ENCODE assay signal across 8 mouse cellular contexts in the genomic region with DNA sequence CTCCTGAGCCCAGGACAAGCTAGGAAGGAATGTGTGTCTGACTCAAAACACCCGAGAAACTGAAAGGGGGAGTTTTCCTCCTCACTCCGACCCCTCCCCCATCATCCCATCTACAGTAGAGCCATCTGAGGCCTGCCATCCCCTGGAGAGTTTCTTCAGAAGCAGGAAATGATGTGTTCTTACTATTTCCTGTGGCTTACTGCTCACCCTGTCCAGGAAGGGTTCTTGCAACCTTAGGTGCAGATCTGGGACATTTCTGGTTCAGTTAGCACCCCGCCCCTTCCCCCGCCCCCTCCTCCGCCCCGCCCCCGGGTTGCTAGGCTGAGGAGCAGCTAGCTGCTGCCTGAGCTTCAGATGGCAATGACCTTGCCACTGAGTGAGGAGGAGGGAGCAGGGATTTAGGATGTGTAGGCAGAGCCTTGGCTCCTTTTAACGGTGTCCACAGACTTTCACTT. TPM values are rescaled to one million over a fixed set of nuclear protein-coding genes. Genes with fewer than 3 reads are reported as not detected.
DNase-seq lines count a peak whose midpoint lies in the region; ATAC-seq and TF ChIP-seq lines count a peak whose summit lies in the region.

No protein-coding gene starts in this region.

- no peaks in the 10 kb centered on the region for H3K27me3 ChIP-seq in hindbrain, embryonic 12.5 days

- peaks cover 4% of the 10 kb centered on the region; the same call in 1 of the 2 replicates for H3K4me1 ChIP-seq in lung, adult 2 months (ENCODE audit: control insufficient read depth, insufficient read depth, low read length)
- H3K4me1 ChIP-seq in hindbrain, embryonic 12.5 days, result peaks cover 47% of the 10 kb centered on the region

- H3K9me3 ChIP-seq in hindbrain, embryonic 12.5 days (replicated peaks), result no peaks in the 10 kb centered on the region

- peak; percentile 35 to 55 for DNase-seq in lung, adult 18-20 months
- DNase-seq in lung, adult 2 months, result no peak
- peak; percentile 80 for DNase-seq in embryo, embryonic 9.5 days (ENCODE audit: extremely low spot score)
- DNase-seq in liver, result peak; percentile 84
- peak; percentile 84 for DNase-seq in naive thymus-derived CD4-positive, alpha-beta T cell, adult 2 months (ENCODE audit: low read depth)
- no peak for DNase-seq in cerebellum, adult 8-10 months
- DNase-seq in left cerebral cortex, adult 9 months (ENCODE audit: low spot score in 2 of 2), result no peak

- no peak overlapping the region for H3K4me3 ChIP-seq in lung, adult 2 months (replicated peaks; ENCODE audit: extremely low read depth, low read depth, low read length)
- H3K4me3 ChIP-seq in hindbrain, embryonic 12.5 days, result no peak overlapping the region

- peak overlapping the region; percentile 68; the same call in 1 of the 2 replicates for H3K27ac ChIP-seq in hindbrain, embryonic 12.5 days

- H3K9ac ChIP-seq in hindbrain, embryonic 12.5 days, result no peak overlapping the region

- WGBS in lung, adult 2 months, result 2% methylated on average over 8 of the region's 8 CpGs
- 5% methylated on average over 8 of the region's 8 CpGs for WGBS in hindbrain, embryonic 12.5 days

- no peak for TF ChIP-seq POLR2A in lung, adult 2 months (IDR thresholded peaks at IDR 0.05; ENCODE audit: borderline replicate concordance, extremely low read depth, low read depth, low read length)

- peak overlapping the region; percentile 27 for H3K4me2 ChIP-seq in hindbrain, embryonic 12.5 days (replicated peaks)

- H3K36me3 ChIP-seq in hindbrain, embryonic 12.5 days, result peaks cover 5% of the 10 kb centered on the region; the same call in 1 of the 2 replicates

- peak; percentile 36; the same call in 1 of the 2 replicates for ATAC-seq in hindbrain, embryonic 12.5 days (ENCODE audit: low FRiP score)

- TF ChIP-seq CTCF in lung, adult 2 months (IDR thresholded peaks at IDR 0.05; ENCODE audit: insufficient read depth, low read length), result no peak

RNA-seq across cellular contexts. Expression of gene Ccin, which starts 11.1 kb away (rescaled TPM):
- polyA plus RNA-seq in lung, adult 2 months (2012; rRNA removed), result 0.07 and 0.14 TPM in 2 replicates
- polyA plus RNA-seq in hindbrain, embryonic 12.5 days (2016; fragmentation: Nextera tagmentation; extraction: Ambion mirVana), result not detected in 2 replicates

RNA-seq across cellular contexts. Expression of gene Glipr2, which starts 15.0 kb away (rescaled TPM):
- polyA plus RNA-seq in lung, adult 2 months (2012; rRNA removed), result 14.3 and 18.1 TPM in 2 replicates
- 94.2 and 104 TPM in 2 replicates for polyA plus RNA-seq in hindbrain, embryonic 12.5 days (2016; fragmentation: Nextera tagmentation; extraction: Ambion mirVana)

RNA-seq across cellular contexts. Expression of gene Clta, which starts 32.1 kb away (rescaled TPM):
- polyA plus RNA-seq in lung, adult 2 months (2012; rRNA removed), result 165 and 187 TPM in 2 replicates
- 266 and 282 TPM in 2 replicates for polyA plus RNA-seq in hindbrain, embryonic 12.5 days (2016; fragmentation: Nextera tagmentation; extraction: Ambion mirVana)

Comparison
In these comparisons a context has a peak if more than half of its experiments do, and no peak if none do; other contexts are left out.
1. DNase-seq: peak in lung, adult 18-20 months (2 of 2), embryo, embryonic 9.5 days (single experiment), liver (single experiment) and naive thymus-derived CD4-positive, alpha-beta T cell, adult 2 months (single experiment); none in lung, adult 2 months (single experiment), cerebellum, adult 8-10 months (single experiment) and left cerebral cortex, adult 9 months (0 of 2).